Comparison of ENCODE assay signal across 8 mouse cellular contexts in the genomic region with DNA sequence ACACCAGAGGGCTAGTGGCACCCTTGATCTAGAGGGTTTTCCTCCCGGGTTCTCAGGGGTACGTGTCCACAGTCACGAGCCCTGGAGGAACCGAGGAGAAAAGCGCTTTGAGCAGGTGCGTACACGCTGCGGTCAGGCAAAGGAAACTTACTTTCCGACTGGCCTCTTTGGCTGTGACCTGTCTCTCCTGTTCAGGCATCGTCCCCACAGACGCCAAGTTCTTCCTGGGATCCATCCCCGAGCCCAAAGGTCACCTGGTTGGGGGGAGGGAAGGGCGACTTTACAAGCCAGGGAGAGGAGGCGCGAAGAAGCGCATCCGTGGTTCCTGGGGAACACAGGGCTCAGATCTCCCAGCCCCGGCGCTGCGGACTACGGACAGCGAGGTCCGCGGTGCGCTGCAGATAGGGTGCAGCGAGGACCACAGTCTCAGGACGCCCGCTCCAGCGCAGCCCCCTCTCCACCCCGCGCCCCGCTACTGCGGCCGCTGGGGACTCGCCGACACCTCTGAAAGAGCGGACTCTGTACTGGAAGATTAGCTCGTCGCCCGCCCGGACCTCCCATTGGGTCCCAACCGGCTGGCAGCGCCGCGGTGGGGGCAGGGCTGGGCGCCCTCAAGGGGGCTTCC. TPM values are rescaled to one million over a fixed set of nuclear protein-coding genes. Genes with fewer than 3 reads are reported as not detected.
A peak's percentile ranks its signal among the peaks of the same experiment; 100 is the strongest.
DNase-seq lines count a peak whose midpoint lies in the region; TF ChIP-seq lines count a peak whose summit lies in the region.

A gene (minus strand): TSS at position 485 of the 625 bp plus-strand sequence.

- peak in 1 of 2 experiments; percentile 16; a peak in 1 of 4 replicates for TF ChIP-seq EP300 in MEL (IDR thresholded peaks at IDR 0.05; ENCODE audit: low read depth in 1 of 2, low read length in 2 of 2)

- H3K36me3 ChIP-seq in MEL (ENCODE audit: control insufficient read depth in 1 of 2, insufficient read depth in 2 of 2, low read length in 2 of 2) (peaks cover 11 to 38% of the 10 kb centered on the region in 2 experiments), macrophage (ENCODE audit: inconsistent target) (peaks cover 19% of the 10 kb centered on the region)
- H3K36me3 ChIP-seq in forebrain, embryonic 10.5 days (replicated peaks): peaks cover 32% of the 10 kb centered on the region
- H3K36me3 ChIP-seq in kidney, adult 2 months (ENCODE audit: control insufficient read depth, insufficient read depth, low read length): peaks cover under 1% of the 10 kb centered on the region

- no peak for TF ChIP-seq RAD21 in MEL (IDR thresholded peaks at IDR 0.05; ENCODE audit: low read depth, low read length)

- H3K4me1 ChIP-seq in MEL (ENCODE audit: control insufficient read depth in 1 of 2, insufficient read depth in 2 of 2, low read length in 2 of 2): peaks cover 11 to 27% of the 10 kb centered on the region in 2 experiments
- H3K4me1 ChIP-seq in forebrain, embryonic 10.5 days: peaks cover 24% of the 10 kb centered on the region
- H3K4me1 ChIP-seq in kidney, adult 2 months (ENCODE audit: control insufficient read depth, insufficient read depth, low read length): no peaks in the 10 kb centered on the region

- peaks cover 70% of the 10 kb centered on the region for H3K79me2 ChIP-seq in MEL (ENCODE audit: control insufficient read depth, insufficient read depth, low read length, poor library complexity)
- peaks cover 18% of the 10 kb centered on the region; the same call in 1 of the 2 replicates for H3K79me2 ChIP-seq in macrophage (ENCODE audit: inconsistent target)

- H3K9me3 ChIP-seq in MEL (replicated peaks; ENCODE audit: insufficient read depth, low read length): no peaks in the 10 kb centered on the region
- no peaks in the 10 kb centered on the region for H3K9me3 ChIP-seq in forebrain, embryonic 10.5 days

- intact Hi-C loops in left cerebral cortex, postnatal 4 days (cut with DNase I): loop anchor here (10.0 kb wide), 1 partner anchor 55 kb away; no protein-coding TSS in a partner anchor

- DNase-seq in left cerebral cortex, adult 11 months (ENCODE audit: low spot score): peak; percentile 9
- DNase-seq in left cerebral cortex, postnatal 4 days: no peak
- DNase-seq in MEL (ENCODE audit: low read depth, low spot score) (no peak), MN1 (ENCODE audit: low spot score) (no peak)
- no peak for DNase-seq in forebrain, embryonic 10.5 days (ENCODE audit: extremely low spot score, low spot score)
- DNase-seq in kidney, adult 2 months: peak; percentile 86
- DNase-seq in thymus, postnatal 36 days: no peak

- H3K27me3 ChIP-seq in MEL (ENCODE audit: control insufficient read depth in 1 of 2, insufficient read depth in 2 of 2, low read length in 2 of 2): no peaks in the 10 kb centered on the region
- H3K27me3 ChIP-seq in forebrain, embryonic 10.5 days (ENCODE audit: poor library complexity, severe bottlenecking): peaks cover 31% of the 10 kb centered on the region
- no peaks in the 10 kb centered on the region for H3K27me3 ChIP-seq in kidney, adult 2 months (replicated peaks; ENCODE audit: control insufficient read depth, insufficient read depth, low read length)

- no peak for TF ChIP-seq CTCF in MEL (IDR thresholded peaks at IDR 0.05 in 2 of 3, conservative IDR thresholded peaks at IDR 0.05 in 1 of 3; ENCODE audit: control insufficient read depth in 1 of 3, insufficient read depth in 1 of 3, low read depth in 2 of 3, low read length in 3 of 3, poor library complexity in 1 of 3, severe bottlenecking in 1 of 3)
- TF ChIP-seq CTCF in kidney, adult 2 months (conservative IDR thresholded peaks at IDR 0.05; ENCODE audit: insufficient read depth, insufficient read length, low read depth, low read length): no peak

- H3K27ac ChIP-seq in MEL (ENCODE audit: control insufficient read depth, low read depth, low read length) (peak within 1 kb of the TSS; percentile 99), macrophage (0 out of 2 replicates have a peak within 1 kb of the TSS, but pooled peaks have one; percentile 22)
- peak within 1 kb of the TSS; percentile 86 for H3K27ac ChIP-seq in forebrain, embryonic 10.5 days
- H3K27ac ChIP-seq in kidney, adult 2 months (ENCODE audit: insufficient read depth, low read depth, low read length): no peak within 1 kb of the TSS

- H3K4me3 ChIP-seq in MEL (ENCODE audit: control insufficient read depth in 1 of 2, insufficient read depth in 1 of 2, low read depth in 2 of 2, low read length in 2 of 2) (peak within 1 kb of the TSS; percentile 96 to 98), macrophage (ENCODE audit: inconsistent target) (peak within 1 kb of the TSS; percentile 84)
- H3K4me3 ChIP-seq in forebrain, embryonic 10.5 days: peak within 1 kb of the TSS; percentile 72
- peak within 1 kb of the TSS; percentile 95 for H3K4me3 ChIP-seq in kidney, adult 2 months (ENCODE audit: insufficient read depth, low read depth, low read length)

- WGBS in forebrain, embryonic 10.5 days: under 1% methylated on average over 45 of the region's 46 CpGs
- under 1% methylated on average over 45 of the region's 46 CpGs for WGBS in kidney, adult 2 months
- WGBS in macrophage (ENCODE audit: missing documents): under 1% methylated on average over 45 of the region's 46 CpGs

- TF ChIP-seq POLR2A in MEL (IDR thresholded peaks at IDR 0.05; ENCODE audit: control insufficient read depth in 1 of 2, insufficient read depth in 1 of 2, low read depth in 1 of 2, low read length in 2 of 2, poor library complexity in 1 of 2): peak; percentile 31 to 82; a peak in 2 of 4 replicates
- TF ChIP-seq POLR2A in kidney, adult 2 months (IDR thresholded peaks at IDR 0.05; ENCODE audit: low read depth, low read length): no peak

- H3K9ac ChIP-seq in MEL (ENCODE audit: control insufficient read depth, low read depth, low read length, poor library complexity, severe bottlenecking): peak within 1 kb of the TSS; percentile 80

TF ChIP-seq in MEL, 35 proteins besides CTCF, POLR2A, EP300 and RAD21:
- peak; percentile 19; the same call in 1 of the 2 replicates for TF ChIP-seq ETS1 (IDR thresholded peaks at IDR 0.05; ENCODE audit: low read depth, low read length)
- peak; percentile 98; the same call in 1 of the 2 replicates for TF ChIP-seq MAZ (IDR thresholded peaks at IDR 0.05; ENCODE audit: low read depth, low read length)
- no peak for TF ChIP-seq ELF1 (IDR thresholded peaks at IDR 0.05; ENCODE audit: low read depth, low read length)
- TF ChIP-seq ZMIZ1 (IDR thresholded peaks at IDR 0.05; ENCODE audit: low read depth, low read length): peak; percentile 39; the same call in 1 of the 2 replicates
- no peak for TF ChIP-seq SMC3 (IDR thresholded peaks at IDR 0.05; ENCODE audit: low read depth, low read length)
- TF ChIP-seq RCOR1 (IDR thresholded peaks at IDR 0.05; ENCODE audit: low read depth, low read length): no peak
- 0 out of 2 replicates have a peak, but pooled peaks have one; percentile 5 for TF ChIP-seq TCF12 (IDR thresholded peaks at IDR 0.05; ENCODE audit: low read depth, low read length)
- peak; percentile 25; the same call in 1 of the 2 replicates for TF ChIP-seq NELFE (IDR thresholded peaks at IDR 0.05; ENCODE audit: low read depth, low read length)
- TF ChIP-seq ZC3H11A (IDR thresholded peaks at IDR 0.05; ENCODE audit: low read depth, low read length): no peak
- TF ChIP-seq POLR2AphosphoS2 (IDR thresholded peaks at IDR 0.05; ENCODE audit: low read length): peak; percentile 74; the same call in 1 of the 2 replicates
- TF ChIP-seq CHD1 (IDR thresholded peaks at IDR 0.05; ENCODE audit: low read depth, low read length): peak; percentile 31; the same call in 1 of the 2 replicates
- TF ChIP-seq SIN3A (IDR thresholded peaks at IDR 0.05; ENCODE audit: low read length): peak; percentile 16; the same call in 1 of the 2 replicates
- no peak for TF ChIP-seq ZKSCAN1 (IDR thresholded peaks at IDR 0.05; ENCODE audit: low read depth, low read length)
- no peak for TF ChIP-seq UBTF (IDR thresholded peaks at IDR 0.05; ENCODE audit: borderline replicate concordance, insufficient read depth, low read depth, low read length)
- no peak for TF ChIP-seq HCFC1 (IDR thresholded peaks at IDR 0.05; ENCODE audit: low read depth, low read length)
- TF ChIP-seq JUND (IDR thresholded peaks at IDR 0.05; ENCODE audit: low read depth, low read length): no peak
- no peak; the same call in 1 of the 2 replicates for TF ChIP-seq MAX (IDR thresholded peaks at IDR 0.05; ENCODE audit: low read length)
- peak; percentile 30 for TF ChIP-seq TBP (IDR thresholded peaks at IDR 0.05; ENCODE audit: low read depth, low read length)
- TF ChIP-seq USF2 (IDR thresholded peaks at IDR 0.05; ENCODE audit: borderline replicate concordance in 1 of 2, insufficient read depth in 1 of 2, low read depth in 1 of 2, low read length in 2 of 2): no peak

RNA-seq across cellular contexts. Expression of the gene that starts here (rescaled TPM):
- total RNA-seq in left cerebral cortex, postnatal 4 days (2021): 1 to 10 TPM; 3.1 to 3.3 TPM
- 28.7 and 32.5 TPM in 2 replicates for total RNA-seq in MEL (2012; rRNA removed)
- polyA plus RNA-seq in MEL (2012; ENCODE audit: insufficient read depth in 1 of 2, insufficient read length in 2 of 2, low read depth in 1 of 2, low replicate concordance in 2 of 2, missing spikeins in 1 of 2): 10 to 100 TPM in 1 of 2 experiments, not detected in 1; 29.4 TPM
- 2.3 and 2.7 TPM in 2 replicates for polyA plus RNA-seq in forebrain, embryonic 10.5 days (2016; fragmentation: Nextera tagmentation; extraction: Ambion mirVana)
- 1.1 and 1.4 TPM in 2 replicates for polyA plus RNA-seq in kidney, adult 2 months (2012; rRNA removed)
- not detected for total RNA-seq in macrophage (2018; cell fraction: chromatin; rRNA removed)
- under 1 TPM in 4 of 26 experiments, not detected in 22; under 0.01 to 0.05 (median 0.02) TPM for total RNA-seq in macrophage (2018; cell fraction: cytosol; rRNA removed)
- total RNA-seq in macrophage (2018; cell fraction: nucleus; rRNA removed): not detected
- polyA plus RNA-seq in macrophage (2018): not detected in 3 replicates

Comparison
In these comparisons a context has a peak if more than half of its experiments do, and no peak if none do; other contexts are left out.
1. DNase-seq: peak in left cerebral cortex, adult 11 months (single experiment) and kidney, adult 2 months (single experiment); none in left cerebral cortex, postnatal 4 days (single experiment), MEL (single experiment), forebrain, embryonic 10.5 days (single experiment), MN1 (single experiment) and thymus, postnatal 36 days (0 of 2).
2. Peak in every context shown above with its lines, with median percentiles within 50 percentile points of each other: H3K4me3 ChIP-seq.